9 mouse cellular contexts compared by ENCODE assay signal in genomic region chr2:91079026-91079384, GRCm38 (mm10). TPM values are rescaled to one million over a fixed set of nuclear protein-coding genes. Genes with fewer than 3 reads are reported as not detected.
A peak's percentile ranks its signal among the peaks of the same experiment; 100 is the strongest.
DNase-seq lines count a peak whose midpoint lies in the region; ATAC-seq lines count a peak whose summit lies in the region.
"Had no signal": no experiment of that assay in that cellular context is flagged by ENCODE, and none has a peak within 500 bp of the region (broad histone marks: within the 10 kb centered on the region; RNA-seq: fewer than 3 reads in every experiment).

No protein-coding gene starts in this region.

- H3K27ac ChIP-seq in heart, embryonic 10.5 days = peak overlapping the region; percentile 89
- no peak overlapping the region for H3K27ac ChIP-seq in liver, embryonic 13.5 days

- H3K36me3 ChIP-seq in heart, embryonic 10.5 days = no peaks in the 10 kb centered on the region
- no peaks in the 10 kb centered on the region for H3K36me3 ChIP-seq in liver, embryonic 13.5 days

- peak overlapping the region; percentile 73 for H3K4me3 ChIP-seq in heart, embryonic 10.5 days
- H3K4me3 ChIP-seq in liver, embryonic 13.5 days (replicated peaks) = peak overlapping the region; percentile 55

- H3K4me1 ChIP-seq in heart, embryonic 10.5 days = peaks cover 40% of the 10 kb centered on the region
- H3K4me1 ChIP-seq in liver, embryonic 13.5 days (replicated peaks) = peaks cover 33% of the 10 kb centered on the region

- WGBS in heart, embryonic 10.5 days = 20% methylated on average over 5 of the region's 5 CpGs
- WGBS in liver, embryonic 13.5 days (ENCODE audit: insufficient replicate concordance) = 18% methylated on average over 5 of the region's 5 CpGs

- no peak for DNase-seq in heart, embryonic 10.5 days (ENCODE audit: low spot score)
- no peak for DNase-seq in heart, postnatal 10 days
- peak; percentile 9 for DNase-seq in thymus, postnatal 0 days (ENCODE audit: low spot score)
- DNase-seq in thymus, postnatal 10 days (ENCODE audit: low spot score in 2 of 2) = no peak
- DNase-seq in liver, embryonic 13.5 days = no peak
- no peak for DNase-seq in urinary bladder, adult 2 months (ENCODE audit: low spot score)
- DNase-seq in kidney, postnatal 25 days = no peak

- peak overlapping the region; percentile 68 for H3K9ac ChIP-seq in liver, embryonic 13.5 days

- intact Hi-C loops in heart, postnatal 10 days (cut with DNase I) = no loop called here

- H3K4me2 ChIP-seq in liver, embryonic 13.5 days = peak overlapping the region; percentile 79

- H3K9me3 ChIP-seq in heart, embryonic 10.5 days = no peaks in the 10 kb centered on the region
- H3K9me3 ChIP-seq in liver, embryonic 13.5 days (replicated peaks) = no peaks in the 10 kb centered on the region

- H3K27me3 ChIP-seq in heart, embryonic 10.5 days (ENCODE audit: insufficient read depth, poor library complexity, severe bottlenecking) = no peaks in the 10 kb centered on the region
- H3K27me3 ChIP-seq in liver, embryonic 13.5 days = peaks cover 7% of the 10 kb centered on the region

- ATAC-seq in liver, embryonic 13.5 days (ENCODE audit: low read depth) = no peak
- no peak for ATAC-seq in monocyte, adult 5-6 weeks (replicated peaks; ENCODE audit: insufficient number of reproducible peaks, low FRiP score, low TSS enrichment, poor library complexity, severe bottlenecking)

RNA-seq across cellular contexts. Expression of gene Spi1, which starts 3.2 kb away (rescaled TPM):
- polyA plus RNA-seq in heart, embryonic 10.5 days (2016; fragmentation: Nextera tagmentation; extraction: Ambion mirVana) = 0.99 and 4.1 TPM in 2 replicates
- 1 to 10 TPM; 2.3 to 3.0 TPM for total RNA-seq in heart, postnatal 10 days (2021)
- polyA plus RNA-seq in thymus, postnatal 0 days (2015; fragmentation: Nextera tagmentation; extraction: Ambion mirVana) = 13.8 and 14.0 TPM in 2 replicates
- 14.1 and 15.1 TPM in 2 replicates for polyA plus RNA-seq in liver, embryonic 13.5 days (2015; fragmentation: Nextera tagmentation; extraction: Ambion mirVana)
- total RNA-seq in monocyte, adult 5-6 weeks (2017) = 306 to 616 TPM (median 505 TPM) in 3 replicates
- polyA plus RNA-seq in urinary bladder, adult 2 months (2012; rRNA removed) = 17.7 and 21.0 TPM in 2 replicates
- polyA plus RNA-seq: C2C12 had no signal

RNA-seq across cellular contexts. Expression of gene Slc39a13, which starts 8.8 kb away (rescaled TPM):
- 32.6 and 37.5 TPM in 2 replicates for polyA plus RNA-seq in heart, embryonic 10.5 days (2016; fragmentation: Nextera tagmentation; extraction: Ambion mirVana)
- 10 to 100 TPM; 27.7 to 31.9 TPM for total RNA-seq in heart, postnatal 10 days (2021)
- 15.1 and 16.4 TPM in 2 replicates for polyA plus RNA-seq in thymus, postnatal 0 days (2015; fragmentation: Nextera tagmentation; extraction: Ambion mirVana)
- polyA plus RNA-seq in liver, embryonic 13.5 days (2015; fragmentation: Nextera tagmentation; extraction: Ambion mirVana) = 10.6 and 10.9 TPM in 2 replicates
- 15.6 to 33.3 TPM (median 26.7 TPM) in 3 replicates for total RNA-seq in monocyte, adult 5-6 weeks (2017)
- 63.7 and 87.4 TPM in 2 replicates for polyA plus RNA-seq in urinary bladder, adult 2 months (2012; rRNA removed)

RNA-seq across cellular contexts. Expression of gene Psmc3, which starts 25.2 kb away (rescaled TPM):
- polyA plus RNA-seq in heart, embryonic 10.5 days (2016; fragmentation: Nextera tagmentation; extraction: Ambion mirVana) = 315 and 334 TPM in 2 replicates
- total RNA-seq in heart, postnatal 10 days (2021) = 100 to 1,000 TPM; 221 to 245 TPM
- 302 and 307 TPM in 2 replicates for polyA plus RNA-seq in thymus, postnatal 0 days (2015; fragmentation: Nextera tagmentation; extraction: Ambion mirVana)
- 188 and 213 TPM in 2 replicates for polyA plus RNA-seq in liver, embryonic 13.5 days (2015; fragmentation: Nextera tagmentation; extraction: Ambion mirVana)
- 235 to 255 TPM (median 248 TPM) in 3 replicates for total RNA-seq in monocyte, adult 5-6 weeks (2017)
- polyA plus RNA-seq in urinary bladder, adult 2 months (2012; rRNA removed) = 166 and 178 TPM in 2 replicates

RNA-seq across cellular contexts. Expression of gene Mybpc3, which starts 38.9 kb away (rescaled TPM):
- polyA plus RNA-seq in heart, embryonic 10.5 days (2016; fragmentation: Nextera tagmentation; extraction: Ambion mirVana) = 450 and 1,030 TPM in 2 replicates
- total RNA-seq in heart, postnatal 10 days (2021) = 1,000 to 10,000 TPM; 1,924 to 2,166 TPM
- polyA plus RNA-seq in thymus, postnatal 0 days (2015; fragmentation: Nextera tagmentation; extraction: Ambion mirVana) = 0.18 and 0.36 TPM in 2 replicates
- 0.14 and 0.95 TPM in 2 replicates for polyA plus RNA-seq in liver, embryonic 13.5 days (2015; fragmentation: Nextera tagmentation; extraction: Ambion mirVana)
- 1.4 to 5.2 TPM (median 3.7 TPM) in 3 replicates for total RNA-seq in monocyte, adult 5-6 weeks (2017)
- polyA plus RNA-seq in urinary bladder, adult 2 months (2012; rRNA removed) = 0.04 TPM in 2 replicates
- polyA plus RNA-seq: C2C12 had no signal

RNA-seq across cellular contexts. Expression of gene Rapsn, which starts 43.6 kb away (rescaled TPM):
- 6.6 and 13.8 TPM in 2 replicates for polyA plus RNA-seq in heart, embryonic 10.5 days (2016; fragmentation: Nextera tagmentation; extraction: Ambion mirVana)
- total RNA-seq in heart, postnatal 10 days (2021) = 10 to 100 TPM; 15.4 to 19.8 TPM
- 8.3 TPM in 2 replicates for polyA plus RNA-seq in thymus, postnatal 0 days (2015; fragmentation: Nextera tagmentation; extraction: Ambion mirVana)
- polyA plus RNA-seq in liver, embryonic 13.5 days (2015; fragmentation: Nextera tagmentation; extraction: Ambion mirVana) = 0.69 and 1.00 TPM in 2 replicates
- total RNA-seq in monocyte, adult 5-6 weeks (2017) = 4.3 TPM in 1 of 3 replicates, not detected in the others
- 0.56 and 0.81 TPM in 2 replicates for polyA plus RNA-seq in urinary bladder, adult 2 months (2012; rRNA removed)
